Mouse (Mus musculus) stomach, postnatal 0 days (tissue): ENCODE measurements around the gene Amd1.

Experiments used
- CTCF ChIP-seq: IDR thresholded peaks from 2 replicates; pipeline ENCODE4 v1.5.1; 2016; ENCODE audit warnings: antibody characterized with exemption, low read depth, mild to moderate bottlenecking, moderate library complexity
- EP300 ChIP-seq: optimal IDR thresholded peaks from 2 replicates; pipeline ENCODE3; 2016; ENCODE audit warnings: antibody characterized with exemption

DNA sequence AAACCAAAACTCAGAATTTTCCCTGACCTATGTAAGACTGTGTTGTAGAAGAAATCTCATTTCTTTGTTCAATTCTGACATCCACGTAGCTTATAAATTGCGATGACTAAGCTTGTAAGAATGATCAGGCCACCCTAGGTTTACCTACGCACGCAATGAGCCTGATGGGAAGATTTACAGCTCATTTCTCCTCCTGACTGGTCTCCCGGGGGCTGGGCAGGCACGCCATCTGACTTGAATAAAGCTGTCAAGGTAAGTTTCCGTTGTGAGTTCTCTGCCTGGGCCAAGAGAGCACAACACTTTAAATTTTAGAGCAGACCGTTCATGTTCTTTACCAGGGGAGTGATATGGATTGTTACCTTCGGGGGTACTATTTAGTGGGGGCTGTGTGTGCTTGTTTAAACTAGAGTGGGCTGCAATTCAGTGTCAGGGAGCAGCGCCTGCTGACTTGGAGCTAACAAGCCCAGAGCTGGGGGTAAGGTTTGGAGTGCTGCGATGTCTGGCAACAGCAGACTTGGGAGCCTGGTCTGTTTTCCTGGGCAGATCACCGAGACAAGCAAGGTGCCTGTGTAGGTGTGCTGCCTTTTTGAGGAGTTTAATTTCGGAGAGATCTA lies 37.5 kb upstream of the Amd1 start, which contains the start of gene Cdk19:
- TF ChIP-seq CTCF = no peak
- no peak for TF ChIP-seq EP300
